Mouse (Mus musculus): Measurements from ENCODE around the gene Mum1. TPM values are rescaled to one million over a fixed set of nuclear protein-coding genes. Genes with fewer than 3 reads are reported as not detected.

Gene Mum1
- total and polyA plus RNA-seq, 2 experiments from 2014 or later: 50.4 to 60.7 TPM

- no peak overlapping the region for H3K4me3 ChIP-seq (ENCODE audit: low read depth, low read length)
- H3K27me3 ChIP-seq (ENCODE audit: insufficient read depth, low read length): no peaks in the 10 kb centered on the region
- WGBS: 54% methylated on average over 27 of the region's 27 CpGs
Observed at GRCm38 (mm10) chr10:80186649-80187048, 39.6 kb upstream of the Mum1 start.

GRCm38 (mm10) chr10:80187739-80188138 lies 38.5 kb upstream of the Mum1 start:
- Histone ChIP-seq H3K4me1 (ENCODE audit: insufficient read depth) (peaks cover 8% of the 10 kb centered on the region; the same call in 1 of the 2 replicates), H3K27me3 (ENCODE audit: insufficient read depth, low read length) (no peaks in the 10 kb centered on the region), H3K9me3 (ENCODE audit: low read length) (no peaks in the 10 kb centered on the region), H3K9ac (no peak overlapping the region), H3K27ac (ENCODE audit: low read depth, low read length) (no peak overlapping the region), H3K36me3 (ENCODE audit: insufficient read depth) (peaks cover 20% of the 10 kb centered on the region), H3K4me3 (ENCODE audit: low read depth, low read length) (no peak overlapping the region), H3K4me2 (ENCODE audit: low read depth) (no peak overlapping the region)
- 87% methylated on average over 10 of the region's 10 CpGs for WGBS
- TF ChIP-seq CTCF (IDR thresholded peaks at IDR 0.05; ENCODE audit: low read depth): no peak
- DNase-seq (no peak), ATAC-seq (no peak)

More at GRCm38 (mm10) chr10:80186649-80187048, 39.6 kb upstream of the Mum1 start:
- peaks cover 20% of the 10 kb centered on the region for H3K36me3 ChIP-seq (ENCODE audit: insufficient read depth)
- no peak for TF ChIP-seq CTCF (IDR thresholded peaks at IDR 0.05; ENCODE audit: low read depth)
- H3K4me2 ChIP-seq (ENCODE audit: low read depth): no peak overlapping the region
- ATAC-seq (no peak), DNase-seq (no peak)
- no peaks in the 10 kb centered on the region for H3K9me3 ChIP-seq (ENCODE audit: low read length)
- no peak overlapping the region for H3K27ac ChIP-seq (ENCODE audit: low read depth, low read length)
- no peak overlapping the region for H3K9ac ChIP-seq
- H3K4me1 ChIP-seq (ENCODE audit: insufficient read depth): peaks cover 8% of the 10 kb centered on the region; the same call in 1 of the 2 replicates

- no peak for ATAC-seq
- H3K27me3 ChIP-seq (ENCODE audit: insufficient read depth, low read length): no peaks in the 10 kb centered on the region
- H3K4me3 ChIP-seq (ENCODE audit: low read depth, low read length): no peak overlapping the region
- no peak overlapping the region for H3K27ac ChIP-seq (ENCODE audit: low read depth, low read length)
- DNase-seq: no peak
- peaks cover 8% of the 10 kb centered on the region; the same call in 1 of the 2 replicates for H3K4me1 ChIP-seq (ENCODE audit: insufficient read depth)
- H3K9ac ChIP-seq: no peak overlapping the region
- 78% methylated on average over 15 of the region's 15 CpGs for WGBS
- H3K9me3 ChIP-seq (ENCODE audit: low read length): no peaks in the 10 kb centered on the region
- no peak for TF ChIP-seq CTCF (IDR thresholded peaks at IDR 0.05; ENCODE audit: low read depth)
- no peak overlapping the region for H3K4me2 ChIP-seq (ENCODE audit: low read depth)
- peaks cover 20% of the 10 kb centered on the region for H3K36me3 ChIP-seq (ENCODE audit: insufficient read depth)
Observed at GRCm38 (mm10) chr10:80188453-80189024, 37.7 kb upstream of the Mum1 start.

GRCm38 (mm10) chr10:80189999-80190398 lies 36.2 kb upstream of the Mum1 start:
- Histone ChIP-seq H3K36me3 (ENCODE audit: insufficient read depth) (peaks cover 20% of the 10 kb centered on the region), H3K9ac (peak overlapping the region; percentile 77), H3K4me1 (ENCODE audit: insufficient read depth) (peaks cover 8% of the 10 kb centered on the region; the same call in 1 of the 2 replicates), H3K27ac (ENCODE audit: low read depth, low read length) (peak overlapping the region; percentile 91), H3K27me3 (ENCODE audit: insufficient read depth, low read length) (no peaks in the 10 kb centered on the region), H3K4me3 (ENCODE audit: low read depth, low read length) (peak overlapping the region; percentile 43), H3K9me3 (ENCODE audit: low read length) (no peaks in the 10 kb centered on the region), H3K4me2 (ENCODE audit: low read depth) (peak overlapping the region; percentile 74)
- ATAC-seq (peak; percentile 15; the same call in 1 of the 2 replicates), DNase-seq (peak; percentile 49)
- WGBS: 8% methylated on average over 21 of the region's 21 CpGs
- TF ChIP-seq CTCF (IDR thresholded peaks at IDR 0.05; ENCODE audit: low read depth): no peak

DNA sequence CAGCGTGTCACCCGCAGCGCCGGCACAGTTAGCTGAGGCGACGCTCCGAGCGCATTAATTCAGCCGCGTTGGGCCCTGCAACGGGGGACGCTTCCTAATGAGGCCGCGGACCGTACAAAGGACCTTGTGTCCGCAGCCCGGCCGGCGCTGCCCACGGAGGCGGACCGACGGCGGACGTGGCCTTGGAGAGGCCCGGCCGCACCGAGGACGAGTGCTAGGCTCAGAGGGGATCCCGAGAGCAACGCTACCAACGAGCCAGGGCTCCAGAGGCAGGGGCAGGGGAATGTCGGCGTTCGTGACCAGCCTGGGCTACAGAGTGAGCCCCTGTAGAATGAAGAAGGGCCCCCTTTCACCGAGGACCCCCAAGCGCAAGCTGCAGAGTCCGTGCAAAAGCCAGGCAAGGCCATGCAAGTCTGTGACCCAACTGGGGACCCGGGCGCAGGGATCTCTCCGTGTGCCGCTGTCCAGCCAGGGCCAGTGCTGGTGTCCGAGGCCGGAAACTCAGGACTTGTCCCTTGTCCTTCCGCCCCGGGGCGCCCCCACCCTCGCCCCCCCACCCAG lies 35.7 kb upstream of the Mum1 start:
- peaks cover 20% of the 10 kb centered on the region for H3K36me3 ChIP-seq (ENCODE audit: insufficient read depth)
- 4% methylated on average over 48 of the region's 48 CpGs for WGBS
- ATAC-seq (peak; percentile 80), DNase-seq (peak; percentile 79)
- H3K27ac ChIP-seq (ENCODE audit: low read depth, low read length): peak overlapping the region; percentile 91
- peak overlapping the region; percentile 43 for H3K4me3 ChIP-seq (ENCODE audit: low read depth, low read length)
- no peaks in the 10 kb centered on the region for H3K27me3 ChIP-seq (ENCODE audit: insufficient read depth, low read length)
- TF ChIP-seq CTCF (IDR thresholded peaks at IDR 0.05; ENCODE audit: low read depth): no peak
- H3K4me2 ChIP-seq (ENCODE audit: low read depth): peak overlapping the region; percentile 74
- peak overlapping the region; percentile 77 for H3K9ac ChIP-seq
- H3K9me3 ChIP-seq (ENCODE audit: low read length): no peaks in the 10 kb centered on the region
- H3K4me1 ChIP-seq (ENCODE audit: insufficient read depth): peaks cover 8% of the 10 kb centered on the region; the same call in 1 of the 2 replicates

GRCm38 (mm10) chr10:80193976-80194375 lies 32.3 kb upstream of the Mum1 start:
- Histone ChIP-seq H3K27me3 (ENCODE audit: insufficient read depth, low read length) (no peaks in the 10 kb centered on the region), H3K9me3 (ENCODE audit: low read length) (no peaks in the 10 kb centered on the region), H3K9ac (no peak overlapping the region), H3K27ac (ENCODE audit: low read depth, low read length) (no peak overlapping the region), H3K4me2 (ENCODE audit: low read depth) (no peak overlapping the region), H3K36me3 (ENCODE audit: insufficient read depth) (peaks cover 2% of the 10 kb centered on the region; the same call in 1 of the 2 replicates), H3K4me3 (ENCODE audit: low read depth, low read length) (no peak overlapping the region), H3K4me1 (ENCODE audit: insufficient read depth) (peaks cover 8% of the 10 kb centered on the region; the same call in 1 of the 2 replicates)
- ATAC-seq (no peak), DNase-seq (no peak)
- no peak for TF ChIP-seq CTCF (IDR thresholded peaks at IDR 0.05; ENCODE audit: low read depth)
- WGBS: 59% methylated on average over 6 of the region's 6 CpGs

GRCm38 (mm10) chr10:80194441-80194840 lies 31.8 kb upstream of the Mum1 start:
- 20% methylated on average over 8 of the region's 8 CpGs for WGBS
- Histone ChIP-seq H3K36me3 (ENCODE audit: insufficient read depth) (no peaks in the 10 kb centered on the region), H3K27ac (ENCODE audit: low read depth, low read length) (no peak overlapping the region), H3K9ac (no peak overlapping the region), H3K9me3 (ENCODE audit: low read length) (no peaks in the 10 kb centered on the region), H3K27me3 (ENCODE audit: insufficient read depth, low read length) (no peaks in the 10 kb centered on the region), H3K4me2 (ENCODE audit: low read depth) (no peak overlapping the region), H3K4me1 (ENCODE audit: insufficient read depth) (peaks cover 8% of the 10 kb centered on the region; the same call in 1 of the 2 replicates), H3K4me3 (ENCODE audit: low read depth, low read length) (no peak overlapping the region)
- TF ChIP-seq CTCF (IDR thresholded peaks at IDR 0.05; ENCODE audit: low read depth): no peak
- ATAC-seq (no peak), DNase-seq (no peak)

Data from forebrain, postnatal 0 days (tissue).